Mouse (Mus musculus) stomach, postnatal 0 days (tissue): ENCODE results near the gene Ncln. TPM values are rescaled to one million over a fixed set of nuclear protein-coding genes. Genes with fewer than 3 reads are reported as not detected.

Experiments
- ATAC-seq: fragments of 200-750 bp; cut with Nextera tagmentation; 2 replicates; pipeline ENCODE4 v1.8.0; 2017; ENCODE audit not compliant: low FRiP score, low TSS enrichment
- DNase-seq: peaks from one replicate; pipeline ENCODE4 v3.0.0-alpha.2; 2016; ENCODE audit warnings: low spot score
- H3K27ac ChIP-seq: fragments of 300-500 bp; sonication (generic); replicated peaks from 2 replicates; pipeline ENCODE4 v1.5.1; 2014; ENCODE audit warnings: mild to moderate bottlenecking, control low read depth
- H3K27me3 ChIP-seq: fragments of 300-500 bp; sonication (generic); 2 replicates; pipeline ENCODE4 v1.6.1; 2014; ENCODE audit warnings: low read length; ENCODE audit not compliant: control insufficient read depth, insufficient read depth
- H3K36me3 ChIP-seq: fragments of 300-500 bp; sonication (generic); 2 replicates; pipeline ENCODE4 v1.6.1; 2014; ENCODE audit warnings: low read length, mixed read lengths; ENCODE audit not compliant: control insufficient read depth, insufficient read depth
- H3K4me1 ChIP-seq: fragments of 300-500 bp; sonication (generic); replicated peaks from 2 replicates; pipeline ENCODE4 v1.6.1; 2014; ENCODE audit warnings: antibody characterized with exemption; ENCODE audit not compliant: control insufficient read depth, insufficient read depth
- H3K4me2 ChIP-seq: fragments of 300-500 bp; sonication (generic); replicated peaks from 2 replicates; pipeline ENCODE4 v1.6.1; 2014; ENCODE audit warnings: low read depth, mild to moderate bottlenecking, control low read depth, moderate library complexity
- H3K4me3 ChIP-seq: fragments of 300-500 bp; sonication (generic); 2 replicates; pipeline ENCODE4 v1.5.1; 2014; ENCODE audit warnings: low read depth, low read length, control low read depth
- H3K9ac ChIP-seq: fragments of 300-500 bp; sonication (generic); 2 replicates; pipeline ENCODE4 v1.6.1; 2014; ENCODE audit warnings: mild to moderate bottlenecking, low read length, control low read depth, mixed read lengths
- H3K9me3 ChIP-seq: fragments of 300-500 bp; sonication (generic); 2 replicates; pipeline ENCODE4 v1.6.1; 2016; ENCODE audit warnings: low read length; ENCODE audit not compliant: control insufficient read depth
- CTCF ChIP-seq: IDR thresholded peaks from 2 replicates; pipeline ENCODE4 v1.5.1; 2016; ENCODE audit warnings: antibody characterized with exemption, low read depth, mild to moderate bottlenecking, moderate library complexity
- EP300 ChIP-seq: optimal IDR thresholded peaks from 2 replicates; pipeline ENCODE3; 2016; ENCODE audit warnings: antibody characterized with exemption
- WGBS: fragments of 180-500 bp; shearing (Covaris S2); extraction: QIAGEN DNeasy Blood & Tissue Kit; methylation state at CpG from one replicate; pipeline ENCODE4 v1.1.7; 2014; 5-methylcytosine and 5-hydroxymethylcytosine counted together
- polyA plus RNA-seq: library from polyadenylated mRNA; unstranded; fragments of >200 nt; fragmentation: Nextera tagmentation; extraction: Ambion mirVana; gene quantifications from 2 replicates; pipeline ENCODE4 v1.2.1, GENCODE M21; 2015

Ncln gene
- polyA plus RNA-seq, 1 experiment from 2014 or later = 37.0 TPM

GRCm38 (mm10) chr10:81526779-81527178 is 30.6 kb upstream of the Ncln start:
- Histone ChIP-seq H3K9me3 (no peaks in the 10 kb centered on the region), H3K27me3 (no peaks in the 10 kb centered on the region), H3K4me3 (no peak overlapping the region), H3K9ac (no peak overlapping the region), H3K4me2 (no peak overlapping the region), H3K4me1 (no peaks in the 10 kb centered on the region), H3K27ac (no peak overlapping the region), H3K36me3 (peaks cover 11% of the 10 kb centered on the region; the same call in 1 of the 2 replicates)
- WGBS = 9% methylated on average over 14 of the region's 14 CpGs
- ATAC-seq (peak; percentile 41; the same call in 1 of the 2 replicates), DNase-seq (peak; percentile 84)
- TF ChIP-seq CTCF (peak; percentile 98), EP300 (no peak)

- no peak for DNase-seq
- no peak overlapping the region for H3K4me2 ChIP-seq
- no peak for ATAC-seq
- no peak overlapping the region for H3K9ac ChIP-seq
- no peaks in the 10 kb centered on the region for H3K9me3 ChIP-seq
- WGBS = 48% methylated on average over 12 of the region's 13 CpGs
- no peaks in the 10 kb centered on the region for H3K27me3 ChIP-seq
- H3K36me3 ChIP-seq = peaks cover 9% of the 10 kb centered on the region; the same call in 1 of the 2 replicates
- H3K27ac ChIP-seq = peak overlapping the region; percentile 85
- TF ChIP-seq CTCF (no peak), EP300 (no peak)
- no peak overlapping the region for H3K4me3 ChIP-seq
- H3K4me1 ChIP-seq = no peaks in the 10 kb centered on the region
These were observed 29.0 kb upstream of the Ncln start for GRCm38 (mm10) chr10:81525017-81525694.

- H3K27me3 ChIP-seq = no peaks in the 10 kb centered on the region
- H3K27ac ChIP-seq = peak within 1 kb of the TSS; percentile 85
- no peaks in the 10 kb centered on the region for H3K4me1 ChIP-seq
- no peaks in the 10 kb centered on the region for H3K9me3 ChIP-seq
- TF ChIP-seq CTCF = no peak
- TF ChIP-seq EP300 = no peak
- H3K9ac ChIP-seq = peak within 1 kb of the TSS; percentile 59
- ATAC-seq (peak; percentile 62; the same call in 1 of the 2 replicates), DNase-seq (no peak)
- H3K4me3 ChIP-seq = peak within 1 kb of the TSS; percentile 29
- 0 out of 2 replicates have a peak, but pooled peaks cover under 1% of the 10 kb centered on the region for H3K36me3 ChIP-seq
- H3K4me2 ChIP-seq = peak within 1 kb of the TSS; percentile 39; the same call in 1 of the 2 replicates
- WGBS = 26% methylated on average over 9 of the region's 9 CpGs
These were observed 27.9 kb upstream of the Ncln start, which contains the start of gene Gna15 for GRCm38 (mm10) chr10:81524051-81524605. TSS of gene Gna15 (minus strand) at chr10:81524225.

DNA sequence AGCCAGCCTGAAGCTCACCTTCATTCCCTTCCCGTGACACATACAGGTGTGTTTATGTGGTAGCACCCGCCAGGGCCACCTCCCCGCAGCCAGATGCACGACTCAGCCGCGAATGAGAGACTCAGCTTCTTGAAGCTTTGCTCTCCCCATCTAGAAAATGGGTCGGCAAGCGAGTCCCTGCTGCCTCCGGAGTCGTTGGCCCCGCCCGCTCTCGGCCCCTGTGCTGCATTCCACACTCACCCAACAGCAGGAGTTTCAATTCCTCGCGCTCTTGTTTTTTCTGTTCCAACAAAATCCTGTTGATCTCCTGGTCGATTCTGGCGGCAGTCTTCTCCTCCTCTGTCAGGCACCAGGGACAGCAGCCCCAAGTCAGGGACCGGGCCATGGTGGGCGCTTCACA is 27.4 kb upstream of the Ncln start:
- H3K4me1 ChIP-seq = no peaks in the 10 kb centered on the region
- no peaks in the 10 kb centered on the region for H3K36me3 ChIP-seq
- ATAC-seq (no peak), DNase-seq (no peak)
- no peaks in the 10 kb centered on the region for H3K27me3 ChIP-seq
- peak overlapping the region; percentile 59 for H3K9ac ChIP-seq
- peak overlapping the region; percentile 39; the same call in 1 of the 2 replicates for H3K4me2 ChIP-seq
- H3K4me3 ChIP-seq = peak overlapping the region; percentile 29
- no peaks in the 10 kb centered on the region for H3K9me3 ChIP-seq
- TF ChIP-seq EP300 = no peak
- TF ChIP-seq CTCF = no peak
- H3K27ac ChIP-seq = peak overlapping the region; percentile 85
- WGBS = 13% methylated on average over 19 of the region's 19 CpGs

- Histone ChIP-seq H3K27me3 (no peaks in the 10 kb centered on the region), H3K4me3 (peak overlapping the region; percentile 29), H3K9ac (no peak overlapping the region), H3K36me3 (no peaks in the 10 kb centered on the region), H3K4me2 (peak overlapping the region; percentile 39; the same call in 1 of the 2 replicates), H3K4me1 (no peaks in the 10 kb centered on the region), H3K27ac (peak overlapping the region; percentile 85), H3K9me3 (no peaks in the 10 kb centered on the region)
- WGBS = 75% methylated on average over 6 of the region's 6 CpGs
- ATAC-seq (no peak), DNase-seq (no peak)
- TF ChIP-seq CTCF (no peak), EP300 (no peak)
These were observed 26.9 kb upstream of the Ncln start for GRCm38 (mm10) chr10:81523142-81523541.

GRCm38 (mm10) chr10:81519978-81520365 is 23.8 kb upstream of the Ncln start:
- no peaks in the 10 kb centered on the region for H3K27me3 ChIP-seq
- WGBS = 51% methylated on average over 3 of the region's 3 CpGs
- H3K27ac ChIP-seq = no peak overlapping the region
- no peaks in the 10 kb centered on the region for H3K4me1 ChIP-seq
- ATAC-seq (no peak), DNase-seq (no peak)
- no peaks in the 10 kb centered on the region for H3K36me3 ChIP-seq
- TF ChIP-seq CTCF (no peak), EP300 (no peak)
- no peak overlapping the region for H3K4me2 ChIP-seq
- no peak overlapping the region for H3K4me3 ChIP-seq
- H3K9ac ChIP-seq = no peak overlapping the region
- H3K9me3 ChIP-seq = no peaks in the 10 kb centered on the region
